Mouse (Mus musculus): ENCODE results near the gene Enox1. TPM values are rescaled to one million over a fixed set of nuclear protein-coding genes. Genes with fewer than 3 reads are reported as not detected.

The Enox1 gene
- polyA plus RNA-seq, 1 experiment from 2014 or later: 0.13 TPM

DNA sequence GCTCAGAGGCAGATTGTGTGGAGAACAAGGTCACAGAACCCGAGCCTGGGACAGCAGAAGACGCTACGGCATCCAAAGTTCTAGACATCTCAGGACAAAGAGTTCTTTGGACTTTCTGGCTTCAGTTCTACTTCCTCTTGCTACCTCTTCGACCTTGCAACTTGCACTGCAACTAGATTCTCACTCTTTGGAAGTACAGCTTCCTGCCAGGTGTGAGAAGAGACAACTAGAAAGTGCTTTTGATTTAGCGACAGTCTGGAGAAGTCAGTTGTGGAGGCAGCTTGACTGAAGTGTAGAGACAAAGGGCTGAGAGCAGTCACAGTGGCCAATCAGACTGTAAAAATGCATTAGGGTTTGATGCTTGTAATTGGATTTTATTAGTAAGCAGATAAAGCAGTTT lies 256.5 kb downstream of the Enox1 start:
- Histone ChIP-seq H3K4me1 (ENCODE audit: control insufficient read depth, low read depth, low read length) (no peaks in the 10 kb centered on the region), H3K4me3 (ENCODE audit: low read depth, low read length) (no peak overlapping the region), H3K9ac (ENCODE audit: low read depth, low read length) (no peak overlapping the region), H3K27ac (ENCODE audit: low read length) (no peak overlapping the region), H3K27me3 (ENCODE audit: control insufficient read depth, insufficient read depth, low read depth, low read length) (no peaks in the 10 kb centered on the region), H3K9me3 (replicated peaks; ENCODE audit: control insufficient read depth, low read length) (no peaks in the 10 kb centered on the region), H3K4me2 (ENCODE audit: low read depth, low read length) (no peak overlapping the region), H3K36me3 (ENCODE audit: control insufficient read depth, insufficient read depth) (no peaks in the 10 kb centered on the region)
- ATAC-seq (ENCODE audit: low read depth): no peak
- 64% methylated on average over 5 of the region's 5 CpGs for WGBS (ENCODE audit: insufficient replicate concordance)

DNA sequence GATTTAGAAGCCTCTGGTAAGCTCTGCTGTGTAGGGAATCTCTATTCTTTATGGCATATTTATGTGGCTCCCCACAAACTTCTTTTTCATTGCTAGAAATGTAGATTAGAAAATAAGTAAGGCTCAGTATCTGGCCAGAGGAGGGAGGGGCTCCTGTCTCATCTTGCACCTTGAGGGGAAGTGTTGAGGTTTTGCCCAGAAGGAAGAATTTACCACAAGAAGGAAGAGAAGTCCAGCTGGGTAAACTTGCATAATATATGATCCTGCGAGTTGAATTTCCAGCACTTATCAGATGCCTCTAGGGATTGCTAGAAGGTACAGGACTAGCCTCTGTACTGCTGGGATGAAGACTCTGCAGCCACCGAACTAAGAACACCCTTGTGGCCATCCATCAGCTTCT lies 259.8 kb downstream of the Enox1 start:
- H3K4me3 ChIP-seq (ENCODE audit: low read depth, low read length): no peak overlapping the region
- no peaks in the 10 kb centered on the region for H3K4me1 ChIP-seq (ENCODE audit: control insufficient read depth, low read depth, low read length)
- no peaks in the 10 kb centered on the region for H3K9me3 ChIP-seq (replicated peaks; ENCODE audit: control insufficient read depth, low read length)
- H3K36me3 ChIP-seq (ENCODE audit: control insufficient read depth, insufficient read depth): no peaks in the 10 kb centered on the region
- WGBS (ENCODE audit: insufficient replicate concordance): 19% methylated on average over 2 of the region's 2 CpGs
- H3K4me2 ChIP-seq (ENCODE audit: low read depth, low read length): no peak overlapping the region
- no peaks in the 10 kb centered on the region for H3K27me3 ChIP-seq (ENCODE audit: control insufficient read depth, insufficient read depth, low read depth, low read length)
- no peak overlapping the region for H3K9ac ChIP-seq (ENCODE audit: low read depth, low read length)
- ATAC-seq (ENCODE audit: low read depth): no peak
- no peak overlapping the region for H3K27ac ChIP-seq (ENCODE audit: low read length)

DNA sequence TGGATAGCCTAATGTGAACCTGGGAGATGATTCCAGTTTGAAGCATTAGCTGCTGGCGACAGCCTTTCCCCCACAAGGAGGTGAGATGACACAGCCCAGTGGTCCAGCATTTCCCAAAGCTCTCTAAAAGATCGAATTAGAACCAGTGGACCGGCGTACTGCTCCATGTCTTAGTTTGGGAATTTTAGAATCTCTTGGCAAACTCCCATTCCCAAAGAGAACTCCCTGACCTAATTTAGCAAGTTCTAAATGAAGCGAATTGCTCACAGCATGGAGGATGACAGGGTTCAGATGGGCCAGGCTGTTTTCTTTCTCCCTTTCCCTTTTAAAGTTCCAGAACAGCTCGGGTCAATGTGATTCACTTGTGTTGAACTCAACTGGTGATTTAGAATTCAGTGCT lies 264.5 kb downstream of the Enox1 start:
- H3K4me1 ChIP-seq (ENCODE audit: control insufficient read depth, low read depth, low read length): no peaks in the 10 kb centered on the region
- H3K9ac ChIP-seq (ENCODE audit: low read depth, low read length): no peak overlapping the region
- no peak overlapping the region for H3K4me2 ChIP-seq (ENCODE audit: low read depth, low read length)
- H3K9me3 ChIP-seq (replicated peaks; ENCODE audit: control insufficient read depth, low read length): no peaks in the 10 kb centered on the region
- H3K36me3 ChIP-seq (ENCODE audit: control insufficient read depth, insufficient read depth): no peaks in the 10 kb centered on the region
- H3K27me3 ChIP-seq (ENCODE audit: control insufficient read depth, insufficient read depth, low read depth, low read length): no peaks in the 10 kb centered on the region
- H3K27ac ChIP-seq (ENCODE audit: low read length): no peak overlapping the region
- 58% methylated on average over 6 of the region's 6 CpGs for WGBS (ENCODE audit: insufficient replicate concordance)
- no peak for ATAC-seq (ENCODE audit: low read depth)
- no peak overlapping the region for H3K4me3 ChIP-seq (ENCODE audit: low read depth, low read length)

DNA sequence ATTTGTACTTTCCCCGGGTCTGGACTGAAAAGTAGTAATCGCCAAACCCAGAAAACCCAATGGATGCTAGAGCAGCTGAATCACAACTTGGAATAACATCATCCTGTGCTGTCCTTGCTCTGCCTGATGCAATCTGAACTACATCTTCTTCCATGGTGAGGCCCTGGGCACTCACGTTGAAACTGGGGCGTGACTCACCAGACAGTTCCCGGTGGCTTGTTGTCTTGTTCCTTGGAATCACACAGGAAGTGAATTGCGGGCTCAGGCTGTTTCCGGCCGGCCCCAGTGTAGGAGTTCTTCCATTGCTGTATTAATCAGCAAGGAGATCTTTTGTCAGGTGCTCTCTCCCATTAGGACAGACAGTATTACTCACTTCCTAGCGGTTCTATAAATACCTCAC lies 266.6 kb downstream of the Enox1 start:
- Histone ChIP-seq H3K4me1 (ENCODE audit: control insufficient read depth, low read depth, low read length) (no peaks in the 10 kb centered on the region), H3K4me3 (ENCODE audit: low read depth, low read length) (no peak overlapping the region), H3K4me2 (ENCODE audit: low read depth, low read length) (no peak overlapping the region), H3K27me3 (ENCODE audit: control insufficient read depth, insufficient read depth, low read depth, low read length) (no peaks in the 10 kb centered on the region), H3K9ac (ENCODE audit: low read depth, low read length) (no peak overlapping the region), H3K36me3 (ENCODE audit: control insufficient read depth, insufficient read depth) (no peaks in the 10 kb centered on the region), H3K27ac (ENCODE audit: low read length) (no peak overlapping the region), H3K9me3 (replicated peaks; ENCODE audit: control insufficient read depth, low read length) (no peaks in the 10 kb centered on the region)
- 48% methylated on average over 9 of the region's 9 CpGs for WGBS (ENCODE audit: insufficient replicate concordance)
- no peak for ATAC-seq (ENCODE audit: low read depth)

DNA sequence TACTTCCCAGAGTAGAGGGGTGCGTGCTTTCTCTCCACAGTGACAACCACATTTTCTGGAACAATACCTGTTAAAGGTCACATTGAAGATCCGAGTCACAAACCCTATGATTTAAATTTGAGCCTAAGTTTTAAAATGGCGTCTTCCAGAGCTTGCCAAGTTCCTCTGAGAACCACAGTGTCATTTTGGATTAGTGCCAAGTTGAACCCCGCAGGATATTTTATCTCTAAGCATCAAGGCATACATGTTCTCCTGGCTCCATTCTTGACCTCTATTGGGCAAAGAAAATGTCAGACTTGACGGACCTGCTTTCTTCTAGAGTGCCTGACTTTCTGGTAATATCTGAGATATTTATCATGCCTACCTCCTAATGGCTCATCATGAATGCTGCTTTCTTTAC lies 282.9 kb downstream of the Enox1 start:
- Histone ChIP-seq H3K9me3 (replicated peaks; ENCODE audit: control insufficient read depth, low read length) (no peaks in the 10 kb centered on the region), H3K27ac (ENCODE audit: low read length) (no peak overlapping the region), H3K9ac (ENCODE audit: low read depth, low read length) (no peak overlapping the region), H3K4me3 (ENCODE audit: low read depth, low read length) (no peak overlapping the region), H3K4me1 (ENCODE audit: control insufficient read depth, low read depth, low read length) (no peaks in the 10 kb centered on the region), H3K27me3 (ENCODE audit: control insufficient read depth, insufficient read depth, low read depth, low read length) (no peaks in the 10 kb centered on the region), H3K36me3 (ENCODE audit: control insufficient read depth, insufficient read depth) (no peaks in the 10 kb centered on the region), H3K4me2 (ENCODE audit: low read depth, low read length) (no peak overlapping the region)
- ATAC-seq (ENCODE audit: low read depth): no peak
- WGBS (ENCODE audit: insufficient replicate concordance): 58% methylated on average over 5 of the region's 5 CpGs

DNA sequence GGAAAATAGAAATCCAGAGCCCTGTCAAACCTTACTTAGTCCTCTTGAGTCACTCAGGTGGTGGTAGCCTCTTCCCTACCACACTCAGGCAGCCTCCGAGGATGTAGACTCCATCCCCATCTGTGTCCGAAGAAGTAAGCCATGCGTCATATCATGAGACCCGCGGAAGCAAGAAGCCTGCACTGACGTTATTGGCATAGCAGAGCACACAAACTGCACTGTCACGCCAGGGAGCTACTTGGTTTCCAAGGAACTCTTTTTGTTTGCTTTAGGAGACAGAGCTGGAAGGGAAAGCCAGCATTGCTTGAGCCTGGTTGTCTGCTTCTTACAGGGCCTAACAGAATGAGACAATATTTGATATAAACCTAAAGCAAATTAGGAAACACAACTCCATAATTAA lies 284.2 kb downstream of the Enox1 start:
- no peaks in the 10 kb centered on the region for H3K36me3 ChIP-seq (ENCODE audit: control insufficient read depth, insufficient read depth)
- H3K4me1 ChIP-seq (ENCODE audit: control insufficient read depth, low read depth, low read length): no peaks in the 10 kb centered on the region
- no peak overlapping the region for H3K4me3 ChIP-seq (ENCODE audit: low read depth, low read length)
- no peaks in the 10 kb centered on the region for H3K9me3 ChIP-seq (replicated peaks; ENCODE audit: control insufficient read depth, low read length)
- no peak overlapping the region for H3K4me2 ChIP-seq (ENCODE audit: low read depth, low read length)
- no peak overlapping the region for H3K27ac ChIP-seq (ENCODE audit: low read length)
- 71% methylated on average over 7 of the region's 7 CpGs for WGBS (ENCODE audit: insufficient replicate concordance)
- H3K27me3 ChIP-seq (ENCODE audit: control insufficient read depth, insufficient read depth, low read depth, low read length): no peaks in the 10 kb centered on the region
- no peak overlapping the region for H3K9ac ChIP-seq (ENCODE audit: low read depth, low read length)
- no peak for ATAC-seq (ENCODE audit: low read depth)

DNA sequence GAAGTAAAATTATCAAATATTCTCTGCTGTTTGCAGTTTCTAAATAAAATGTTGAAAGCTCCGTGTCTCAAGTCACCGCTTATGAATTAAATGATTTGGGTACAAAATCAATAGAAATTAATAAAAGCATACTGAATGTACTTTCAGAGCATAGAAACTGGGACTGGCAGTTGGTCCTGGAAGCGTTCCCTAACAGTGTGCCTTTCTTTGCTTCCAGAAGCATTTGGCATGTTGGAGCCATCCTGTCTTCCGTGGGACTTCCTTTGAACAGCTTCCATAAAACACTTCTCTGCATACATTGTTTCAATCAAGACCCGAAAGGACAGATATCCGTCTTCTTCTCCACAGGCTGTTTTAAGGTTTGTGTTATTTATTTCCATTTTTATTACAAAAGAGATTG lies 285.0 kb downstream of the Enox1 start:
- no peak for ATAC-seq (ENCODE audit: low read depth)
- 73% methylated on average over 6 of the region's 6 CpGs for WGBS (ENCODE audit: insufficient replicate concordance)
- Histone ChIP-seq H3K9me3 (replicated peaks; ENCODE audit: control insufficient read depth, low read length) (no peaks in the 10 kb centered on the region), H3K36me3 (ENCODE audit: control insufficient read depth, insufficient read depth) (no peaks in the 10 kb centered on the region), H3K27me3 (ENCODE audit: control insufficient read depth, insufficient read depth, low read depth, low read length) (no peaks in the 10 kb centered on the region), H3K9ac (ENCODE audit: low read depth, low read length) (no peak overlapping the region), H3K4me1 (ENCODE audit: control insufficient read depth, low read depth, low read length) (no peaks in the 10 kb centered on the region), H3K4me3 (ENCODE audit: low read depth, low read length) (no peak overlapping the region), H3K4me2 (ENCODE audit: low read depth, low read length) (no peak overlapping the region), H3K27ac (ENCODE audit: low read length) (no peak overlapping the region)

DNA sequence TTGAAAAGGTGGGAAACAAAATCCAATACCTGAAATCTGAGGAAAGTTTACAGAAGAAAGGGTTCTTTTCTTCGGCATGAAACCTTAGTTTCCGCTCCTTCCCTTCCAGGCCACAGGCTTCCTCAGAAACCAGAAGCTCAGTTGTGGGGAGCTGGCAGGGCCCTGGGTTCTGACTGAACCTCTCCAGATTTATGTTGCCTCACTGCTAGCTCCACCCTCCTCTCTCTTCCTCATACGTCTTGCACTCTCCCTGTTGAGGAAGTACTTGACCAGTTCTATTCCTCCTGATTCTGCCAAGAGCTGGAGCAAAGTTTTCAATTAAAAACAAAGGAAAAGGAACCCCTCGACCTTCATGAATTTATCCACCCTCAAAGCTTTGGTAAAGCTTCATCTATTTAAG lies 291.4 kb downstream of the Enox1 start:
- WGBS (ENCODE audit: insufficient replicate concordance): 34% methylated on average over 4 of the region's 4 CpGs

DNA sequence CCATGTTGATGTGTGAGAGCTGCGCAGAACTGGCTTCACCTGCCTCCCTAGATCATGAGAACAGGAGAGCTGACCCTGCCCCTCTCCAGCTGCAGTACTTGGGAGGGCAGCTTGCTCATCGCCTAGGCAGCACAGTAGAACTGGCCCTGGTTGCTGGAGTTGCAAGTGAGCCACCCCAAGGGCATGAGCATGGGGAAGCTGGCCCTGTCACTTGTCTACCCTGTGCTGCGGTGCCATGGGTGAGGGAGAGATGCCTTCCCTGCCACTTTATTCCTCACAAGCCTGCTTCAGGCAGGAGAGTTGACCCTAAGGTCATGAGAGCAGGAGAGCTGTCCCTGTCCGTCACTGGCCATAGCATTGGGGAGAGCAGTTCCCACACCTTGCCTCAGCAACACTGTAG lies 295.4 kb downstream of the Enox1 start:
- H3K9me3 ChIP-seq (replicated peaks; ENCODE audit: control insufficient read depth, low read length): no peaks in the 10 kb centered on the region
- no peak overlapping the region for H3K4me2 ChIP-seq (ENCODE audit: low read depth, low read length)
- ATAC-seq (ENCODE audit: low read depth): no peak
- WGBS (ENCODE audit: insufficient replicate concordance): 63% methylated on average over 4 of the region's 4 CpGs
- no peaks in the 10 kb centered on the region for H3K4me1 ChIP-seq (ENCODE audit: control insufficient read depth, low read depth, low read length)
- no peak overlapping the region for H3K27ac ChIP-seq (ENCODE audit: low read length)
- H3K9ac ChIP-seq (ENCODE audit: low read depth, low read length): no peak overlapping the region
- H3K27me3 ChIP-seq (ENCODE audit: control insufficient read depth, insufficient read depth, low read depth, low read length): no peaks in the 10 kb centered on the region
- no peak overlapping the region for H3K4me3 ChIP-seq (ENCODE audit: low read depth, low read length)
- no peaks in the 10 kb centered on the region for H3K36me3 ChIP-seq (ENCODE audit: control insufficient read depth, insufficient read depth)

More for the DNA sequence above, 291.4 kb downstream of the Enox1 start:
- H3K4me3 ChIP-seq (ENCODE audit: low read depth, low read length): no peak overlapping the region
- no peaks in the 10 kb centered on the region for H3K36me3 ChIP-seq (ENCODE audit: control insufficient read depth, insufficient read depth)
- H3K9ac ChIP-seq (ENCODE audit: low read depth, low read length): no peak overlapping the region
- H3K27me3 ChIP-seq (ENCODE audit: control insufficient read depth, insufficient read depth, low read depth, low read length): no peaks in the 10 kb centered on the region
- ATAC-seq (ENCODE audit: low read depth): no peak
- no peaks in the 10 kb centered on the region for H3K4me1 ChIP-seq (ENCODE audit: control insufficient read depth, low read depth, low read length)
- no peak overlapping the region for H3K4me2 ChIP-seq (ENCODE audit: low read depth, low read length)
- no peaks in the 10 kb centered on the region for H3K9me3 ChIP-seq (replicated peaks; ENCODE audit: control insufficient read depth, low read length)
- H3K27ac ChIP-seq (ENCODE audit: low read length): no peak overlapping the region

DNA sequence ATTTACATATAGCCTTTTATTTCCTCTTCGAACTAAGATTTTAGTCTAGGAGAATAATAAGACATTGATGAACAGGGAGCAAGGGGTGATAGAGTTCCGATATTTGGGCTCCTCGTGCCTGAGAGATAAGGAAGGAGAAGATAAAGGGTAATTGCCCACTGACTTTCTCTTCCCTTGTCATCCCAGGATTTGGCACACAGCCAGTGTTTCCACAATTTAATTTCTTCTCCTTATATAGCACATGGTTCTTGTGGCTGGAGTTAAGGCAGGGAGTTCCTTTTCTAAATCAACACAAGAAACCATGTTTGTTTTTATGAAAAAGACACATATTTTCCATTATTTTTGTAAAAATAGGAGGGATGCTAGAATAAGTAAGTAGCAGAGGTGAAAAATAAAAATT lies 299.5 kb downstream of the Enox1 start:
- Histone ChIP-seq H3K4me3 (ENCODE audit: low read depth, low read length) (no peak overlapping the region), H3K36me3 (ENCODE audit: control insufficient read depth, insufficient read depth) (no peaks in the 10 kb centered on the region), H3K9ac (ENCODE audit: low read depth, low read length) (no peak overlapping the region), H3K27ac (ENCODE audit: low read length) (no peak overlapping the region), H3K9me3 (replicated peaks; ENCODE audit: control insufficient read depth, low read length) (no peaks in the 10 kb centered on the region), H3K27me3 (ENCODE audit: control insufficient read depth, insufficient read depth, low read depth, low read length) (no peaks in the 10 kb centered on the region), H3K4me1 (ENCODE audit: control insufficient read depth, low read depth, low read length) (no peaks in the 10 kb centered on the region), H3K4me2 (ENCODE audit: low read depth, low read length) (no peak overlapping the region)
- WGBS (ENCODE audit: insufficient replicate concordance): 44% methylated on average over 3 of the region's 3 CpGs
- no peak for ATAC-seq (ENCODE audit: low read depth)

Measured in liver, embryonic 16.5 days (tissue).